ENCODE assay signal across 11 mouse cellular contexts in genomic region chr17:80802622-80803021, GRCm38 (mm10).
DNase-seq lines count a peak whose midpoint lies in the region; ATAC-seq and TF ChIP-seq lines count a peak whose summit lies in the region.
"Had no signal": no experiment of that assay in that cellular context is flagged by ENCODE, and none has a peak within 500 bp of the region (broad histone marks: within the 10 kb centered on the region; RNA-seq: fewer than 3 reads in every experiment).

No protein-coding gene starts in this region.

- DNase-seq in adrenal gland, postnatal 10 days = peak; percentile 32
- DNase-seq in adrenal gland, adult 8-10 months = no peak
- no peak for DNase-seq in midbrain, postnatal 0 days (ENCODE audit: low spot score)
- DNase-seq in gastrocnemius, adult 8-10 months (ENCODE audit: low spot score in 2 of 2) = no peak
- DNase-seq in gastrocnemius, postnatal 36 days = no peak
- DNase-seq: gastrocnemius, postnatal 14 days; retina, postnatal 1 day had no signal

- H3K27me3 ChIP-seq in midbrain, postnatal 0 days (ENCODE audit: insufficient read depth, low read length) = no peaks in the 10 kb centered on the region
- H3K27me3 ChIP-seq in midbrain, embryonic 15.5 days (replicated peaks) = no peaks in the 10 kb centered on the region
- no peaks in the 10 kb centered on the region for H3K27me3 ChIP-seq in intestine, postnatal 0 days (replicated peaks; ENCODE audit: control insufficient read depth, insufficient read depth, low read length)
- H3K27me3 ChIP-seq in neural tube, embryonic 15.5 days (replicated peaks) = no peaks in the 10 kb centered on the region

- H3K4me1 ChIP-seq in midbrain, postnatal 0 days (ENCODE audit: insufficient read depth, low read length) = no peaks in the 10 kb centered on the region
- H3K4me1 ChIP-seq in midbrain, embryonic 15.5 days = peaks cover 14% of the 10 kb centered on the region
- no peaks in the 10 kb centered on the region for H3K4me1 ChIP-seq in intestine, postnatal 0 days (replicated peaks; ENCODE audit: control insufficient read depth, insufficient read depth, low read length)
- H3K4me1 ChIP-seq in neural tube, embryonic 15.5 days = peaks cover 15% of the 10 kb centered on the region

- H3K36me3 ChIP-seq in midbrain, postnatal 0 days (ENCODE audit: insufficient read depth, low read length) = no peaks in the 10 kb centered on the region
- H3K36me3 ChIP-seq in midbrain, embryonic 15.5 days (replicated peaks) = no peaks in the 10 kb centered on the region
- no peaks in the 10 kb centered on the region for H3K36me3 ChIP-seq in intestine, postnatal 0 days (ENCODE audit: control insufficient read depth, insufficient read depth)
- H3K36me3 ChIP-seq in neural tube, embryonic 15.5 days = no peaks in the 10 kb centered on the region

- no peaks in the 10 kb centered on the region for H3K9me3 ChIP-seq in midbrain, postnatal 0 days (ENCODE audit: low read length)
- H3K9me3 ChIP-seq in midbrain, embryonic 15.5 days = no peaks in the 10 kb centered on the region
- no peaks in the 10 kb centered on the region for H3K9me3 ChIP-seq in intestine, postnatal 0 days (ENCODE audit: control insufficient read depth)
- no peaks in the 10 kb centered on the region for H3K9me3 ChIP-seq in neural tube, embryonic 15.5 days (replicated peaks)

- H3K9ac ChIP-seq in midbrain, postnatal 0 days (replicated peaks; ENCODE audit: low read length, poor library complexity, severe bottlenecking) = no peak overlapping the region
- no peak overlapping the region for H3K9ac ChIP-seq in midbrain, embryonic 15.5 days
- H3K9ac ChIP-seq in intestine, postnatal 0 days (ENCODE audit: low read depth, low read length) = no peak overlapping the region
- no peak overlapping the region for H3K9ac ChIP-seq in neural tube, embryonic 15.5 days (replicated peaks)
- H3K9ac ChIP-seq: liver, embryonic 14.5 days had no signal

- H3K4me3 ChIP-seq in midbrain, postnatal 0 days (ENCODE audit: low read depth, low read length) = no peak overlapping the region
- H3K4me3 ChIP-seq in midbrain, embryonic 15.5 days = no peak overlapping the region
- no peak overlapping the region for H3K4me3 ChIP-seq in intestine, postnatal 0 days (ENCODE audit: low read depth, low read length)
- no peak overlapping the region for H3K4me3 ChIP-seq in neural tube, embryonic 15.5 days (replicated peaks)

- TF ChIP-seq CTCF in midbrain, postnatal 0 days (IDR thresholded peaks at IDR 0.05) = no peak
- TF ChIP-seq CTCF in intestine, postnatal 0 days (IDR thresholded peaks at IDR 0.05; ENCODE audit: low read depth) = no peak

- WGBS in midbrain, postnatal 0 days = 59% methylated on average over 10 of the region's 10 CpGs
- WGBS in midbrain, embryonic 15.5 days = 63% methylated on average over 10 of the region's 10 CpGs
- 54% methylated on average over 10 of the region's 10 CpGs for WGBS in intestine, postnatal 0 days
- WGBS in neural tube, embryonic 15.5 days = 78% methylated on average over 10 of the region's 10 CpGs

- intact Hi-C loops in gastrocnemius, postnatal 36 days (cut with DNase I) = no loop called here

- 0 out of 2 replicates have a peak overlapping the region, but pooled peaks have one; percentile 26 for H3K27ac ChIP-seq in midbrain, postnatal 0 days (ENCODE audit: low read depth, low read length)
- no peak overlapping the region for H3K27ac ChIP-seq in midbrain, embryonic 15.5 days
- H3K27ac ChIP-seq in intestine, postnatal 0 days (ENCODE audit: low read depth, low read length) = 0 out of 2 replicates have a peak overlapping the region, but pooled peaks have one; percentile 60
- no peak overlapping the region for H3K27ac ChIP-seq in neural tube, embryonic 15.5 days (replicated peaks)
- H3K27ac ChIP-seq: liver, embryonic 14.5 days had no signal

- no peak for ATAC-seq in midbrain, postnatal 0 days (ENCODE audit: low FRiP score)
- ATAC-seq in midbrain, embryonic 15.5 days (replicated peaks) = no peak
- ATAC-seq in intestine, postnatal 0 days = no peak
- ATAC-seq in neural tube, embryonic 15.5 days (ENCODE audit: low FRiP score) = no peak

- H3K4me2 ChIP-seq in midbrain, postnatal 0 days (ENCODE audit: low read depth, low read length, poor library complexity, severe bottlenecking) = no peak overlapping the region
- no peak overlapping the region for H3K4me2 ChIP-seq in midbrain, embryonic 15.5 days
- H3K4me2 ChIP-seq in intestine, postnatal 0 days (replicated peaks; ENCODE audit: low read depth) = no peak overlapping the region
- H3K4me2 ChIP-seq in neural tube, embryonic 15.5 days = no peak overlapping the region

Comparison
In these comparisons a context has a peak if more than half of its experiments do, and no peak if none do; other contexts are left out.
1. H3K27ac ChIP-seq: peak in midbrain, postnatal 0 days (single experiment) and intestine, postnatal 0 days (single experiment); none in midbrain, embryonic 15.5 days (single experiment) and neural tube, embryonic 15.5 days (single experiment).